Mouse (Mus musculus) embryonic facial prominence, embryonic 10.5 days (tissue): ENCODE data around the gene Ptprs. TPM values are rescaled to one million over a fixed set of nuclear protein-coding genes. Genes with fewer than 3 reads are reported as not detected.
A peak's percentile ranks its signal among the peaks of the same experiment; 100 is the strongest.

Experiments used
- DNase-seq: peaks from one replicate; pipeline ENCODE4 v3.0.0-alpha.2; 2017; ENCODE audit warnings: low spot score
- H3K27ac ChIP-seq: fragments of 300-500 bp; sonication (generic); replicated peaks from 2 replicates; pipeline ENCODE4 v1.5.1; 2016; ENCODE audit warnings: mild to moderate bottlenecking
- H3K27me3 ChIP-seq: fragments of 300-500 bp; sonication (generic); replicated peaks from 2 replicates; pipeline ENCODE4 v1.6.1; 2016; ENCODE audit warnings: low read depth, mild to moderate bottlenecking; ENCODE audit not compliant: poor library complexity, severe bottlenecking
- H3K36me3 ChIP-seq: fragments of 300-500 bp; sonication (generic); replicated peaks from 2 replicates; pipeline ENCODE4 v1.6.1; 2016; ENCODE audit warnings: mild to moderate bottlenecking, moderate library complexity
- H3K4me1 ChIP-seq: fragments of 300-500 bp; sonication (generic); 2 replicates; pipeline ENCODE4 v1.6.1; 2016
- H3K4me3 ChIP-seq: fragments of 300-500 bp; sonication (generic); 2 replicates; pipeline ENCODE4 v1.5.1; 2016; ENCODE audit warnings: mild to moderate bottlenecking, moderate library complexity
- H3K9me3 ChIP-seq: fragments of 300-500 bp; sonication (generic); 2 replicates; pipeline ENCODE4 v1.6.1; 2016; ENCODE audit warnings: mild to moderate bottlenecking
- WGBS: fragments of 180-500 bp; shearing (Covaris S2); methylation state at CpG from one replicate; pipeline ENCODE4 v1.1.7; 2016; 5-methylcytosine and 5-hydroxymethylcytosine counted together
- polyA plus RNA-seq: library from polyadenylated mRNA; unstranded; fragments of >200 nt; fragmentation: Nextera tagmentation; extraction: Ambion mirVana; gene quantifications from 2 replicates; pipeline ENCODE4 v1.2.1, GENCODE M21; 2016

Gene Ptprs
- polyA plus RNA-seq, 1 experiment from 2014 or later, result 86.4 TPM

DNA sequence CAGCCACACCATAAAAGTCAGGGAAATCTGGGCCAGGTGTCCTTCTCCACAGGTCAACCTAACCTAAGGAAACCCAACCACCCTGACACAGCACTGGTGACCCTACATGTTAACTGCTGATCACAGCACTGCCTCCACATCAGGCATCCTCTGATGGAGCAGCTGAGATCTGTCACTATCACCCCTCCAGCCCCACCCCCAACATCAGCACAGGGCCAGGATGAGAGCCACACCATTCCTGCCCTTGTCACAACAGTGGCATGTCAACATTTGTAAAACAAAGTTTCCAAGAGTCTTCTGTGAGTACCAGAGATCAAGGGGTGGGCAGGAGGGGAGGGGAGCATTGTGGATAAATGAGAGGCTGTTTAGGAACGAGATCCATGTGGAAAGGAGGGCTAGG is 12.8 kb downstream of the Ptprs start:
- Histone ChIP-seq H3K4me3 (peak overlapping the region; percentile 79), H3K36me3 (peaks cover 23% of the 10 kb centered on the region), H3K27me3 (no peaks in the 10 kb centered on the region), H3K27ac (peak overlapping the region; percentile 94), H3K4me1 (peaks cover 74% of the 10 kb centered on the region), H3K9me3 (peaks cover 3% of the 10 kb centered on the region; the same call in 1 of the 2 replicates)
- WGBS, result 61% methylated on average over 1 of the region's 1 CpGs
- peak; percentile 27 for DNase-seq

DNA sequence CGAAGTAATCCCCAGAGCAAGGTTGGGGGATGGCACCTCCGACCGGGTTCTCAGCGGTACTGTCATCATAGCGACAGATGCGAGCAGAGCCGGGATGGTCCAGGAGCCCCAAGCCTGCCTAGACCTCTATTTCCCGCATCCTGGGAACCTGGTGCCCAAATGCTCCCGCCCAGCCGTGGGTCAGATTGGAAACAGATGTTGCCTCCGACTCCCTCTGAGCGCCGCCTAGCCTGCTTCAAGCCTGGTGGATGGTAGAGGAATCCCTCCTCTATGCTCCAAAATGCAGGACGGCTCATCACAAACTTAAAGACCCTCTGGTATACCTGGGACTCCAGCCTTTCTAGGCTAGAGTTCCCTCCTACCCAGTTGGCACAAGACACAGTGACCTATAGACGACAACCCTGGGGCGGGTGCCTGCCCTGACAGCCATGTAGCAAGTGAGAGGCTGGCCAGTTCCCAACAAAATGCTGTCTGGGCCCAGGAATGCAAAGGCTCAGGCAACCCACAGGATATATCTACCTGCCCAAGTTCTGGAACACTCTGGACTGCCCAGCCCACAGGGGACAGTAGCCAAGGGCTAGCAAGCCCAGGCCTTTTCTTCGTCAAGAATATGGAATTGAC is 13.3 kb downstream of the Ptprs start:
- 2% methylated on average over 17 of the region's 17 CpGs for WGBS
- H3K4me1 ChIP-seq, result peaks cover 74% of the 10 kb centered on the region
- no peak for DNase-seq
- H3K9me3 ChIP-seq, result no peaks in the 10 kb centered on the region
- H3K27me3 ChIP-seq, result no peaks in the 10 kb centered on the region
- peaks cover 23% of the 10 kb centered on the region for H3K36me3 ChIP-seq
- peak overlapping the region; percentile 94 for H3K27ac ChIP-seq
- peak overlapping the region; percentile 79 for H3K4me3 ChIP-seq

DNA sequence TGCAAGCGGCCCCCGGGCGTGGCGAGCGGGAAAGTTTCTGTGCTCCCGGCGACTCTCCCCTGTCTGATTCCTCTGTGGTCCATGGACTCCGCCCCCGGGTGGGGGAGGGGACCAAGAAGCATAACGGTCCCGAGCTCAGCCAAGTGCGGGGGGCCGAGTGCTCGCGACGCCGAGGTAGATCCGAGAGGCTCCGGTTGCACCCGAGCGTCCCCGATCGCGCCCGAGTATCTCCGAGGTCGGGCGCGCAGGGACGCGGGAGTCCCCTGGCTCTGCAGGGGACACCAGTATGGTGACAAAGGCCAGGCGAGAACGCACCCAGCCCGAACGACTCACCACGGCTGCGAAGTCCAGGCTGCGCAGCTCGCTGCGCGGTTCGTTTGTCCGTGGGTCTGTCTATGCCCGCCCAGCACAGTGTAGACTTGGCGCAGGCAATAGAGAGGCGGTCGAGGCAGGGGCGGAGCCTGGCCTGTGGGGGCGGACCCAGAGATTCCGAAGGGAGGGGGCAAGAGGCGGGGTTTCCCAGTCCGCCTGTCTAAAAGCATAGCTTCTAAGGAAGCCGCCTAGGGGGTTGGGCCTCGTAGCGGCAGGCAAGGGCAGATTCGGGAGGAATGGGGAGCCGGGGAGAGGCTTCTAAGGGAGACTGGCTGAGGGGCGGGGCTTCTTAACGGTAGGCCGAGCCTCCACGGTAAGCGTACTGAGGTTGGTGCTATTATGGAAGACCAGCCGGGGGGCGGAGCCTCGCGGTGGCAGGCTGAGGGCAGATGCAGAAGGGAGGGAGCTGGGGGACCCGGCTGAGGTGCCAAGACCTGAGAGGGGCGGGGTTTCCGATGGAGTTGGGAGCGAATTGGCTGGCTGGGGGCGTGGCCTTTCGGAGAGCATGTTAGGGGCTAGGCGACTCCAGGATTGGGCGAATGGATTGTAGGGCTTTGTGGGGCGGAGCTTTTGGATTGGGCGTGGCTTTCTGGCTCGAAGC is 14.2 kb downstream of the Ptprs start:
- peaks cover 65% of the 10 kb centered on the region for H3K4me1 ChIP-seq
- peak; percentile 100 for DNase-seq
- H3K27ac ChIP-seq, result peak overlapping the region; percentile 94
- no peaks in the 10 kb centered on the region for H3K9me3 ChIP-seq
- under 1% methylated on average over 77 of the region's 77 CpGs for WGBS
- no peaks in the 10 kb centered on the region for H3K27me3 ChIP-seq
- H3K4me3 ChIP-seq, result peak overlapping the region; percentile 79
- peaks cover 31% of the 10 kb centered on the region for H3K36me3 ChIP-seq

DNA sequence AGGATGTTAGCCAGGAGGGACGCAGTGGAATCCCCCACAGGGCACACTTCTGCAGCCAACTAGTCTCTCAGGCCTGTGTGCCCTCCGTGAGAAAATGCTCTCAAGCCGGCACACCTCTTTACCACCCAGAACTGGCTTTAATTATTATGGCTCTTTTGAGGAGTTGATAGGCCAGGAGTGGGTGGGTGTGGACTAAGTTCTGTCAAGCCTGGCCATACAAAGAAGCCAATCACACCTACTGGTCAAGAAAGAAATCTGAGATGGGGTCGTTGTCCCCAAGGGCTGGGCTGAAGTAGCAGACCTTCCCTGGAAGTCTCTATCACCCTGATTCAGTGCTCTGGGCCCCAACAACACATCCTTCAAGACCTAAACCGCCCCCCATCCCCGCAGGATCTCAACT is 15.4 kb downstream of the Ptprs start:
- H3K27ac ChIP-seq, result peak overlapping the region; percentile 94
- no peaks in the 10 kb centered on the region for H3K27me3 ChIP-seq
- H3K4me3 ChIP-seq, result peak overlapping the region; percentile 79
- WGBS, result 22% methylated on average over 6 of the region's 6 CpGs
- peaks cover 59% of the 10 kb centered on the region for H3K4me1 ChIP-seq
- no peaks in the 10 kb centered on the region for H3K9me3 ChIP-seq
- peak; percentile 37 for DNase-seq
- peaks cover 43% of the 10 kb centered on the region for H3K36me3 ChIP-seq

DNA sequence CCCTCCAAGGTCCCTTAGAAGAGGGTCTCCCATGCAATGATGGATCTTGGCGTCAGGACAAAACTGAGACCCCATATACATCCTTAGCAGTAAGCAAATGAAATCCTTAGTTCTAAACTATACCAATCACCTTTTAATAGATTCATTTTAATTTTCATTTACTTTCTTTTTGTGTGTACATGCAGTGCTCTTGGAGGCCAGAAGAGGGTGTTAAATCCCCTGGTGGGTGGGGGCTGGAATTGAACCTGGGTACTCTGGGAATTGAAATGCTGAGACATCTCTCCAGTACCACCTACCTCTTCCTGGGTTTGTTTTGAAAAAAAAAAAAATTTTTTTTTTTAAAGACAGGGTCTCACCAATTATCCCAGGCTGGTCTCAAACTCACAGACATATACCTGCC is 18.8 kb downstream of the Ptprs start:
- H3K4me3 ChIP-seq, result no peak overlapping the region
- no peaks in the 10 kb centered on the region for H3K27me3 ChIP-seq
- H3K36me3 ChIP-seq, result peaks cover 74% of the 10 kb centered on the region
- no peak overlapping the region for H3K27ac ChIP-seq
- 90% methylated on average over 1 of the region's 1 CpGs for WGBS
- H3K9me3 ChIP-seq, result no peaks in the 10 kb centered on the region
- DNase-seq, result no peak
- H3K4me1 ChIP-seq, result peaks cover 35% of the 10 kb centered on the region

DNA sequence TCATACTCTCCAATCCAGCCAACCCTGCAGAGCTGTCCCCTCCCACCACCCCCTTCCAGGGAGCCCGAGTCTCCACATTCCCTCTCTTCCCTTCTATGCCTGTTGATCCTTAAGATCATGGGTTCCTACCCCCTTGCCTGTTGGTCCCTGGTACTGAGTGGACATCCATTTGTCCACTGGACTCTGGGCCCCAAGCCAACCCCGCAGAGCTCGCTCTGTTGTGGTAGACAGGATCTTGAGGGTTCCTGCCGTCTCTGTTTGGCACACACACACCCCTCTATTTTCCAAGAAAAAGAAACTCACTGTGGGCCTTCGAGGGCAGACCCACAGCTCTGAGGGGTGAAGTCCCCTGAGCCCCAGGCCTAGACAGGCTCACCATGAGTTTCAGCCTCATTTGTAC is 19.9 kb downstream of the Ptprs start:
- no peaks in the 10 kb centered on the region for H3K9me3 ChIP-seq
- peaks cover 32% of the 10 kb centered on the region for H3K4me1 ChIP-seq
- no peak overlapping the region for H3K27ac ChIP-seq
- H3K36me3 ChIP-seq, result peaks cover 85% of the 10 kb centered on the region
- no peak for DNase-seq
- no peaks in the 10 kb centered on the region for H3K27me3 ChIP-seq
- H3K4me3 ChIP-seq, result no peak overlapping the region
- WGBS, result 93% methylated on average over 5 of the region's 5 CpGs

DNA sequence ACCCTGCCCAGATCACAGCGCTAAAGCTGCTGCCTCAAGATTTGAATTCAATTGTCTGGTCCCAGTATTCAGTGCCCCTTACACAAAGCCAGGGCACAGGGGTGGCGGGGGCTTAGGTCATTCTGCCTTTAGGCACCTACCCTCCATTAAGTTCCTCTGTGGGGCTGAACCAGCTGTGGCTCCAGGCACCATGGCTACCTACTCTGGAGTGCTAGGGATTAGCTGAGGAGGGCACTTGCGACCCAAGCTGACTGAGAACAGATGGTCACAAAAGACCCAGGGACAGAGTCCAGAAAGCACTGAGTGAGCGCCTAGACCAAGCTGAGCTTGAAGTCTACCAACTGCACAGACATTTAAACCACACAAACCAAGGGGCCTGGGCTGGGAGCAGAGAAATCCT is 22.6 kb downstream of the Ptprs start:
- H3K4me3 ChIP-seq, result no peak overlapping the region
- no peaks in the 10 kb centered on the region for H3K27me3 ChIP-seq
- 0 out of 2 replicates have a peak, but pooled peaks cover 6% of the 10 kb centered on the region for H3K4me1 ChIP-seq
- H3K36me3 ChIP-seq, result peaks cover 99% of the 10 kb centered on the region
- H3K27ac ChIP-seq, result no peak overlapping the region
- H3K9me3 ChIP-seq, result no peaks in the 10 kb centered on the region
- 86% methylated on average over 4 of the region's 4 CpGs for WGBS
- DNase-seq, result no peak

DNA sequence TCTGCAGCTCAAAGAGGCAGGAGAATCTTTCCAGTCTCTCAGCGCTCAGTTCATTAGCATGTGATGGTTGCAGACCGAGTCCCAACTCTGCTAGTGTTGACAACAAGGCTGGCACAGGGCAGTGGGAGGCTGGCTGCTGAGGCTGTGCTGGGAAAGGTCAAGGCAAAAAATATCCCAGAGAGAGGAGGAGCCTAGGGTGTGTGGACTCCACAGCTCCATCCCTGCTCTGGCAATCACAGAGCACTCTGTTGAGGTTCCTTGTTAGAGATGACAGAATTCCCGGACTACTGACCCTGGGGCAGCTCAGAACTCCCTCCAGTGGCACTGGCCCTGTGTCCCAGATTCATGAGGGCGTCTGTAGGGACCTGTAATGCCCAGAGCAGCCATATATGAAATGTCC is 23.0 kb downstream of the Ptprs start:
- WGBS, result 83% methylated on average over 4 of the region's 4 CpGs
- H3K27me3 ChIP-seq, result no peaks in the 10 kb centered on the region
- DNase-seq, result no peak
- H3K4me1 ChIP-seq, result 0 out of 2 replicates have a peak, but pooled peaks cover 3% of the 10 kb centered on the region
- H3K4me3 ChIP-seq, result no peak overlapping the region
- H3K9me3 ChIP-seq, result no peaks in the 10 kb centered on the region
- peaks cover 100% of the 10 kb centered on the region for H3K36me3 ChIP-seq
- no peak overlapping the region for H3K27ac ChIP-seq

DNA sequence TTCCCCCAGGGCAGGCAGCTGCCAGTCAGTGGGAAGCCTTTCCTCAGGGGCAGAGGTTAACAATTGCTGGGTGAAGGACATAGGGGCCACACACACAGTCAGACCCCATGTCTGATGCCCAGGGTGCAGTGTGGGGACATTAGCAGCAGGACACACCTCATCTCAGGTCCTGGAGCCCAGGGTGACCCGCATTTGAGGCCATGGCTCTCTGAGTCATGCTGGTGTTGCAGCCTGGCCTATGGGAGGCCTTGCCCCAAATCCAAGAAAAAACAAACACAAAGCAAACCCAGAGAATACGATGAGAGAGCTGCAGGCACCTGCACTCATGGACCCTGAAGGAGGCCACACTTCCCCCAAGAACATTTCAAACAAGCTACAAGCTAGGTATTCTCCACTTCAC is 28.6 kb downstream of the Ptprs start:
- DNase-seq, result no peak
- Histone ChIP-seq H3K27me3 (no peaks in the 10 kb centered on the region), H3K4me1 (peaks cover 16% of the 10 kb centered on the region), H3K4me3 (no peak overlapping the region), H3K27ac (0 out of 2 replicates have a peak overlapping the region, but pooled peaks have one; percentile 1), H3K9me3 (no peaks in the 10 kb centered on the region), H3K36me3 (peaks cover 96% of the 10 kb centered on the region)
- 72% methylated on average over 2 of the region's 2 CpGs for WGBS

DNA sequence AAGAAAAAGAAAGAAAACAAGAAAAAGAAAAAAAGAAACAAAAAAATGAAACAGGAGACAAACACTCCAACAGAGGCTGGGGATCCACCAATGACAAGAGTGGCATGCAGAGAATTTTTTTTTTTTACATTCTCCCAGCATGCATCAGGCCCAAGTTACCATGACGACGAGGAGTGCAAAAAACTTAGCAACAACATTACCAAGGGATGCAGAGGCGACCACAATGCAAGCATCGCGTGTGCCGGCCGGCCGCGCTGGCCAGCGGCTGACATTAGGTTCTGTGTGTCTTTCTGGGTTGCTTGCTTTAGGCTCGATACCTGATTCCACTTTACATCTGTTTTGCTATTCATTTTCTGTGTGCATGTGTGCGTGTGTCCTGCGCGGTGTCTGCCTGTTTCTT is 30.9 kb downstream of the Ptprs start:
- H3K4me1 ChIP-seq, result peaks cover 16% of the 10 kb centered on the region
- no peak overlapping the region for H3K4me3 ChIP-seq
- no peaks in the 10 kb centered on the region for H3K27me3 ChIP-seq
- H3K9me3 ChIP-seq, result no peaks in the 10 kb centered on the region
- H3K27ac ChIP-seq, result no peak overlapping the region
- H3K36me3 ChIP-seq, result peaks cover 96% of the 10 kb centered on the region
- DNase-seq, result peak; percentile 65
- 80% methylated on average over 14 of the region's 14 CpGs for WGBS

DNA sequence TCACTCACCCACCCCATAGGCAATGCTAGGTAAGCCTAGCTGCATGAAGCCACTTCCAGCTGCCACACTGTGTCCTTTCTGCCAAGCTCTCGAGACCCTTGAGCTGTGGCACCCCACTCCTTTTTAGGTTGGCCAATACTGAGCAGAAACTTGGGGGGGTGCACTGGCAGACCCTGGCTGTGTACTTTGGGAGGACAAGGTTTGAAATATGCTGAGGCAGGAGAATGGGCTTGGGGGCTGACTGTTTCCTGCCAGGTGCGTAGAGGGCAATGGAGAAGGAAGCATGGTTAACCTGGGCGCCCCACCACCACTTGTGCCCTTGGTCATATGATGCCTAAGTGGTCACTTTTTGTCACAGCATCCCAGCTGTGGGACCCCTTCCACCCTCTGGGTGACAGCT is 31.5 kb downstream of the Ptprs start:
- H3K27ac ChIP-seq, result no peak overlapping the region
- H3K9me3 ChIP-seq, result no peaks in the 10 kb centered on the region
- no peaks in the 10 kb centered on the region for H3K27me3 ChIP-seq
- no peak overlapping the region for H3K4me3 ChIP-seq
- H3K4me1 ChIP-seq, result peaks cover 16% of the 10 kb centered on the region
- peaks cover 96% of the 10 kb centered on the region for H3K36me3 ChIP-seq
- DNase-seq, result no peak
- 92% methylated on average over 3 of the region's 3 CpGs for WGBS

DNA sequence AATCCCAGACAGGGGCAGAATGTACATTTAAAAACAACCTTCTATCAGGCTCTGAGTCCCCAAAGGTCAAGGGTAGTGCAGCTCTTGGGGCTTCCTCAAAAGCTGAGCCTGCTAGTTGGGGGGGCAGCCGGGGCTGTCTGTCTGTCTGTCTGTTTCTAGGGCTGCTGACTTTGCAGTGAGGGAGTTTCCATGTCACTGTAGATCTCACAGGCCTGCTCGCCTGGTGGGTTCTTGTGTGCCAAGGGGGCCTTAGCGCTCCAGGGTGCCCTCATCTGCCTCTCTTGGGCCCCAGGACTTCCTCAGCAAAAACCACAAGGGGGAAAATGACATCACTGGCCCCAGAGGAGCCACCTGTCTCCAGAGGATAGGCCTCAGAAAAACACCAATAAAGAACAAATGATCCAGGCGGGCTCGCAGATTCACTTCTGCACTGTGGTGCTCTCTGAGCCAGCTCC is 32.9 kb downstream of the Ptprs start:
- no peak overlapping the region for H3K27ac ChIP-seq
- H3K9me3 ChIP-seq, result no peaks in the 10 kb centered on the region
- DNase-seq, result no peak
- peaks cover 16% of the 10 kb centered on the region for H3K4me1 ChIP-seq
- 86% methylated on average over 5 of the region's 5 CpGs for WGBS
- no peak overlapping the region for H3K4me3 ChIP-seq
- no peaks in the 10 kb centered on the region for H3K27me3 ChIP-seq
- H3K36me3 ChIP-seq, result peaks cover 96% of the 10 kb centered on the region
